Mouse (Mus musculus): ENCODE measurements around the gene Ebi3. TPM values are rescaled to one million over a fixed set of nuclear protein-coding genes. Genes with fewer than 3 reads are reported as not detected.

Ebi3 gene
- polyA plus RNA-seq, 1 experiment from 2014 or later = 3.1 TPM

DNA sequence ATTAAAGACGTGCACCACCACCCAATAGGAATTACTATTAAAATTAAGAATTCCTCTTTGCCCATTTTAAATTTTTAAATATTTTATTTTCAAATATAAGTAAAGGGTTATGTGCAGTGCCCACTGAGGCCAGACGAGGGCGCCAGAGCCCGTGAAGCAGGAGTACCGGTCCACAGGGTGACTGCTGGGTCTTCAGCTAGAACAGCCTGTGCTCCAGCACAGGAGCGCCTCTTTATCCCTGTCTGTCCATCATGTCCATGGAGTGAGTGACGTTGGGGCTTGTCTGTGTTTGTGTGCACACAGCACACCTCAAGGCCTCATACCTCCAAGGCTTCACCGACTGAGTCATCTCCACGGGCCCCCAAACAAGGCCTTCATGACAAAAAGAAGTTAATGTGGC is 4.7 kb downstream of the Ebi3 start:
- no peak for TF ChIP-seq EP300 (IDR thresholded peaks at IDR 0.05)
- peak; percentile 89 for TF ChIP-seq CTCF (IDR thresholded peaks at IDR 0.05)
- no peak overlapping the region for H3K4me3 ChIP-seq (ENCODE audit: low read depth, low read length)
- H3K9me3 ChIP-seq (ENCODE audit: low read length) = no peaks in the 10 kb centered on the region
- no peaks in the 10 kb centered on the region for H3K27me3 ChIP-seq (replicated peaks; ENCODE audit: insufficient read depth, low read length)
- H3K4me2 ChIP-seq (replicated peaks; ENCODE audit: low read depth, low read length) = no peak overlapping the region
- peak; percentile 85 for DNase-seq (ENCODE audit: low spot score)
- H3K36me3 ChIP-seq (ENCODE audit: insufficient read depth, low read length) = no peaks in the 10 kb centered on the region
- 15% methylated on average over 9 of the region's 9 CpGs for WGBS
- peaks cover 4% of the 10 kb centered on the region; the same call in 1 of the 2 replicates for H3K4me1 ChIP-seq (ENCODE audit: insufficient read depth, low read depth, low read length)
- H3K27ac ChIP-seq (ENCODE audit: low read length) = no peak overlapping the region
- ATAC-seq = no peak
- H3K9ac ChIP-seq (replicated peaks; ENCODE audit: low read depth) = no peak overlapping the region

DNA sequence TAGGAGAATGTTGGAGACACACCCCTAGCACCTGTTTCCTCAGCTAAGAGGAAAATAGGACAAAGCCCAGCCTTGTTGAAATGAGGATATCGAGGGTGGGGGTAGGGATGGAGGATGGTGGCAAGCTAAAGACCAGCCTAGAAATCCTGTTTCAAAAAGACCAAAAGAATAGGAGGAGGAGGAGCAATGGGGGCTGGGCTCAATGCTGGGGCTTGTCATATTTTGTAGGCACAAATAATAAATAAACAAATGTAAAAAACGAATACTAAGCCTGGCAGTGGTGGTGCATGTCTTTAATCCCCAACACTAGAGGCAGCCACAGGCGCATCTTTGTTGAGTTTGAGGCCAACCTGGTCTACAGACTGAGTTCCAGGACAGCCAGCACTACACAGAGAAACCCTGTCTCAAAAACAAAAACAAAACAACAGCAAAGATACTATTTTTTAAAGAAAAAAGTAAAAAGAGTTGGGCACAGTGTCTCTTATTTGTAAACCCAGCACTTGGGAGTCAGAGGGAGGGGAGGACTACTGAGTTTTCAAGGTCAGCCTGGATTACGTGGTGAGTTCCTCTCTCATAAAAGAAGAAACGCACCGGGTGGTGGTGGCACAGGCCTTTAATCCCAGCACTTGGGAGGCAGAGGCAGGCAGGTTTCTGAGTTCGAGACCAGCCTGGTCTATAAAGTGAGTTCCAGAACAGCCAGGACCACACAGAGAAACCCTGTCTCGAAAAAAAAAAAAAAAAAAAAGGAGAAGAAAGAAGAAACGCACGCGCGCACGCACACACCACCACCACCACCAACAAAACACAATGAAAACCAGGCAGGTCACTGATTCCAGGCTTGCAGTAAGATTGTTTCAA is 5.5 kb downstream of the Ebi3 start:
- no peak for DNase-seq (ENCODE audit: low spot score)

DNA sequence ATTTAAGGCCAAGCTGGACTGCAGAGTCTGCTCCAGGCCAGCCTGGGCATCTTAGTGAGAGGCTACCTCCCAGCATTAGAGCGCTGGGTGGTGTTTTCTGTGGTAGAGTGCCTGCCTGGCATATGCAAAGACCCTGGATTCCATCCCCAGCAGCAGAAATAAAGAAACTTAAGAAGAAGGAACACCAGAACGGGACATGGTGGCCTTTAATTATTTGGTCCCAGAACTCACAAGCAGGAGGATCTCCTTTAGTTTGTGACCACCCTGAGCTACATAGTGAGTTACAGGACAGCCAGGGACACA is 6.1 kb downstream of the Ebi3 start:
- no peak overlapping the region for H3K9ac ChIP-seq (replicated peaks; ENCODE audit: low read depth)
- H3K27me3 ChIP-seq (replicated peaks; ENCODE audit: insufficient read depth, low read length) = no peaks in the 10 kb centered on the region
- no peak for DNase-seq (ENCODE audit: low spot score)
- no peak for ATAC-seq
- H3K4me3 ChIP-seq (ENCODE audit: low read depth, low read length) = peak overlapping the region; percentile 46; the same call in 1 of the 2 replicates
- H3K27ac ChIP-seq (ENCODE audit: low read length) = peak overlapping the region; percentile 90
- TF ChIP-seq CTCF (IDR thresholded peaks at IDR 0.05) = no peak
- TF ChIP-seq EP300 (IDR thresholded peaks at IDR 0.05) = no peak
- no peaks in the 10 kb centered on the region for H3K9me3 ChIP-seq (ENCODE audit: low read length)
- H3K4me1 ChIP-seq (ENCODE audit: insufficient read depth, low read depth, low read length) = peaks cover 4% of the 10 kb centered on the region; the same call in 1 of the 2 replicates
- 25% methylated on average over 2 of the region's 2 CpGs for WGBS
- peak overlapping the region; percentile 41 for H3K4me2 ChIP-seq (replicated peaks; ENCODE audit: low read depth, low read length)
- H3K36me3 ChIP-seq (ENCODE audit: insufficient read depth, low read length) = no peaks in the 10 kb centered on the region

More for the DNA sequence above, 5.5 kb downstream of the Ebi3 start:
- TF ChIP-seq CTCF (IDR thresholded peaks at IDR 0.05) (no peak), EP300 (IDR thresholded peaks at IDR 0.05) (no peak)
- peaks cover 4% of the 10 kb centered on the region; the same call in 1 of the 2 replicates for H3K4me1 ChIP-seq (ENCODE audit: insufficient read depth, low read depth, low read length)
- H3K4me2 ChIP-seq (replicated peaks; ENCODE audit: low read depth, low read length) = peak overlapping the region; percentile 41
- no peak overlapping the region for H3K9ac ChIP-seq (replicated peaks; ENCODE audit: low read depth)
- ATAC-seq = no peak
- H3K27ac ChIP-seq (ENCODE audit: low read length) = peak overlapping the region; percentile 90; the same call in 1 of the 2 replicates
- H3K27me3 ChIP-seq (replicated peaks; ENCODE audit: insufficient read depth, low read length) = no peaks in the 10 kb centered on the region
- no peaks in the 10 kb centered on the region for H3K36me3 ChIP-seq (ENCODE audit: insufficient read depth, low read length)
- H3K4me3 ChIP-seq (ENCODE audit: low read depth, low read length) = no peak overlapping the region
- WGBS = 72% methylated on average over 13 of the region's 13 CpGs
- no peaks in the 10 kb centered on the region for H3K9me3 ChIP-seq (ENCODE audit: low read length)

DNA sequence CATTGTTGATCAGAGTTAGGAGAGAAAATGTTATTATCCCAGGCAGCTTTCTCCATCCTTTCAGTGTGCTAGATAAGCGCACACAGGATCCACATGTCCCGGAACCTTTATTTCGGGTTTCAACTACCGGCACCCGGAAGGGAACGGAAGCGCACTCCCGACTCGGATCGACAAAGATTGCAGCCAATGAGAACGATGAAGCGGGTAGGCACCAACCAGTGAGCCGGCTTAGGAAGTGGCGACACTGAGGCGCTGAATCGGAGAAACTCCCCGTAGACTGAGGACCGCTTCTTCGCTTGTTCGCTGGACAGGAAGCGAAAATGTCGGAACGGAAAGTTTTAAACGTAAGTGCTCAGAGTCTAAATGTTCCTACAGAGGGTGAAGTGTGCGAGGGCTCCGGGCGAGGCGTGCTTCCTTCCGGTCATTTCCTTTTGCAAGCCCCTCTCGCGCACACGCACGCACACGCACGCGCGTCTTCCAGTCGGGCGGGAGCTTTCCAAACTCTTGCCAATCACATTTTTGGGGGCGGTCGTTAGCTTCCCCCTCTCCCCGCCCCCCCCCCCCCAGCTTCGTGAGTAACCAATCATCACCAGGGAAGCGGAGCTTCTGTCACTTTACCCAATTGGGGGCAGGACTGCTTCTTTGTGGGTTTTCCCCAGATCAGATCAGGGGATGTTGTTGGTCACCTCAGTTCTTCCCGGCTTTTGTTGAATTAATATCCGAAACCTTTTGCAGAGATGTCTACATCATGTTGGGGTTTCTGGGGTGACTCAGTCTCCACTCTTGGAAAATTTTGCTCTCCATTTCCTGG is 6.7 kb downstream of the Ebi3 start, which contains the start of gene Yju2:
Gene Yju2 (plus strand): TSS at position 182 of the 811 bp plus-strand sequence.
- H3K4me3 ChIP-seq (ENCODE audit: low read depth, low read length) = peak within 1 kb of the TSS; percentile 46
- H3K4me1 ChIP-seq (ENCODE audit: insufficient read depth, low read depth, low read length) = peaks cover 4% of the 10 kb centered on the region; the same call in 1 of the 2 replicates
- no peaks in the 10 kb centered on the region for H3K36me3 ChIP-seq (ENCODE audit: insufficient read depth, low read length)
- peak within 1 kb of the TSS; percentile 33; the same call in 1 of the 2 replicates for H3K9ac ChIP-seq (replicated peaks; ENCODE audit: low read depth)
- DNase-seq (ENCODE audit: low spot score) (peak; percentile 97), ATAC-seq (peak; percentile 95)
- H3K4me2 ChIP-seq (replicated peaks; ENCODE audit: low read depth, low read length) = peak within 1 kb of the TSS; percentile 53
- H3K27me3 ChIP-seq (replicated peaks; ENCODE audit: insufficient read depth, low read length) = no peaks in the 10 kb centered on the region
- H3K27ac ChIP-seq (ENCODE audit: low read length) = peak within 1 kb of the TSS; percentile 90
- WGBS = under 1% methylated on average over 40 of the region's 46 CpGs
- no peaks in the 10 kb centered on the region for H3K9me3 ChIP-seq (ENCODE audit: low read length)
- TF ChIP-seq EP300 (IDR thresholded peaks at IDR 0.05) = peak; percentile 56; the same call in 1 of the 2 replicates
- 0 out of 2 replicates have a peak, but pooled peaks have one; percentile 5 for TF ChIP-seq CTCF (IDR thresholded peaks at IDR 0.05)

DNA sequence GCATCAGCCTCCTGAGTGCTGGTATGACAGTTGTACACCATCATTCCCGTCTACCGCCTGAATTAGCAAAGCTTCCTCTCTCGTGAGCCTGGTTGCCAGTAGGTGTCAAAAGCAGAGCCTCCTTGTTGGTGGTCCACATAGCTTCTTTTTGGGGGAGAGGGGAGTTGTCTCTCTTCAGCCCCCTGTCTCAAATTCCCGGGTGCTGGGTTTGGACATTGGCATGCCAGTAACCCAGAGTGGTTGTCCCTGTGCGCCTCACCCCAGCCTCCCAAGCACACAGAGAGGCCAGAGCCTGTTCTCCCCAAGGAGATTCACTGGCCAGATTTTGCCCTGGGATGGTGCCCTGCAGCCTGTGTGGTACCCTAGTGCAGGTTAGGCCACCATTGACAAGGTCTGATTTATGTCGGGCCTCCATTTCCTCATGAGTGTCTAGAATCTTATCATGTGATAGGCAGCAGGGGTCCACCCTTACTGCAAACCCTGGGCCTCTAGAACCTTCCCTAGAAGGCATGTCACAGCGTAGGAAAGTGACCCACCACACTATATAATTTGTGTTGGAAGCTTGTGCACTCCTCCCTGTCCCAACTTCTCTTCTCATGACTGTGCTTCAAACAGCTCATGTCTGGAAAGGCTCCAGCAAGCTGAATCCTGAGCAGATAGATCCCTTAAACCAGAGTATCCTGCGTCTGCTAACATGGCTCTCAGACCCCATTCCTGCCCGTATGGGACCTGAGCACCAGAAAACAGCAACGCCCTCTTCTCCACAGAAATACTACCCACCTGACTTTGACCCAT is 7.7 kb downstream of the Ebi3 start:
- Histone ChIP-seq H3K4me1 (ENCODE audit: insufficient read depth, low read depth, low read length) (peaks cover 4% of the 10 kb centered on the region; the same call in 1 of the 2 replicates), H3K27ac (ENCODE audit: low read length) (peak overlapping the region; percentile 90; the same call in 1 of the 2 replicates), H3K27me3 (replicated peaks; ENCODE audit: insufficient read depth, low read length) (no peaks in the 10 kb centered on the region), H3K4me2 (replicated peaks; ENCODE audit: low read depth, low read length) (peak overlapping the region; percentile 53), H3K36me3 (ENCODE audit: insufficient read depth, low read length) (no peaks in the 10 kb centered on the region), H3K9ac (replicated peaks; ENCODE audit: low read depth) (0 out of 2 replicates have a peak overlapping the region, but pooled peaks have one; percentile 23), H3K9me3 (ENCODE audit: low read length) (no peaks in the 10 kb centered on the region), H3K4me3 (ENCODE audit: low read depth, low read length) (peak overlapping the region; percentile 46; the same call in 1 of the 2 replicates)
- DNase-seq (ENCODE audit: low spot score) (no peak), ATAC-seq (no peak)
- WGBS = 67% methylated on average over 10 of the region's 10 CpGs
- TF ChIP-seq CTCF (IDR thresholded peaks at IDR 0.05) (no peak), EP300 (IDR thresholded peaks at IDR 0.05) (no peak)

Data from lung, postnatal 0 days (tissue).